Mouse (Mus musculus) liver, embryonic 14.5 days (tissue): ENCODE data around the gene Adap1. TPM values are rescaled to one million over a fixed set of nuclear protein-coding genes. Genes with fewer than 3 reads are reported as not detected.

ENCODE experiments used
- ATAC-seq: fragments of 200-750 bp; cut with Nextera tagmentation; 2 replicates; pipeline ENCODE4 v1.8.0; 2017; ENCODE audit warnings: moderate number of reproducible peaks, mild to moderate bottlenecking, moderate library complexity; ENCODE audit not compliant: insufficient read depth
- DNase-seq, 3 experiments: peaks; one replicate each; pipeline ENCODE4 v3.0.0-alpha.2; 2012 to 2013; ENCODE audit warnings: low read depth in 3 of 3, low spot score in 3 of 3
- H3K27ac ChIP-seq: fragments of 300-500 bp; sonication (generic); 2 replicates; pipeline ENCODE4 v1.5.1; 2014; ENCODE audit warnings: moderate library complexity, mild to moderate bottlenecking, control low read depth, inconsistent platforms
- H3K27me3 ChIP-seq: fragments of 300-500 bp; sonication (generic); 2 replicates; pipeline ENCODE4 v1.6.1; 2014; ENCODE audit warnings: mild to moderate bottlenecking, low read length, moderate library complexity; ENCODE audit not compliant: control insufficient read depth, insufficient read depth
- H3K36me3 ChIP-seq: fragments of 300-500 bp; sonication (generic); replicated peaks from 2 replicates; pipeline ENCODE4 v1.6.1; 2014; ENCODE audit warnings: low read depth; ENCODE audit not compliant: control insufficient read depth, insufficient read depth
- H3K4me1 ChIP-seq, 2 experiments: fragments of 200-500 bp in 1 of 2; fragments of 300-500 bp in 1 of 2; sonication (generic) in 1 of 2; replicated peaks; 2 replicates each; pipeline ENCODE4 v1.6.1; 2012 to 2014; ENCODE audit warnings: antibody characterized with exemption in 1 of 2, inconsistent platforms in 1 of 2, low read length in 1 of 2; ENCODE audit not compliant: control insufficient read depth in 2 of 2, insufficient read depth in 2 of 2
- H3K4me2 ChIP-seq: fragments of 300-500 bp; sonication (generic); 2 replicates; pipeline ENCODE4 v1.6.1; 2014; ENCODE audit warnings: low read depth, mild to moderate bottlenecking, control low read depth, moderate library complexity
- H3K4me3 ChIP-seq, 2 experiments: fragments of 200-500 bp in 1 of 2; fragments of 300-500 bp in 1 of 2; sonication (generic) in 1 of 2; 2 replicates each; pipeline ENCODE4 v1.5.1; 2012 to 2014; ENCODE audit warnings: low read depth in 2 of 2, low read length in 2 of 2, mild to moderate bottlenecking in 2 of 2, control low read depth in 1 of 2, inconsistent platforms in 1 of 2, moderate library complexity in 1 of 2; ENCODE audit not compliant: insufficient read depth in 1 of 2
- H3K9ac ChIP-seq: fragments of 300-500 bp; sonication (generic); replicated peaks from 2 replicates; pipeline ENCODE4 v1.6.1; 2014; ENCODE audit warnings: mild to moderate bottlenecking, control low read depth, moderate library complexity
- H3K9me3 ChIP-seq: fragments of 300-500 bp; sonication (generic); 2 replicates; pipeline ENCODE4 v1.6.1; 2016; ENCODE audit warnings: low read length, mixed read lengths; ENCODE audit not compliant: control insufficient read depth
- CTCF ChIP-seq: IDR thresholded peaks from 2 replicates; pipeline ENCODE4 v1.5.1; 2016; ENCODE audit warnings: antibody characterized with exemption, low read depth, control low read depth
- EP300 ChIP-seq: IDR thresholded peaks from 2 replicates; pipeline ENCODE4 v1.6.1; 2016; ENCODE audit warnings: antibody characterized with exemption, low read depth
- WGBS: fragments of 180-500 bp; shearing (Covaris S2); extraction: QIAGEN DNeasy Blood & Tissue Kit; methylation state at CpG from one replicate; pipeline ENCODE4 v1.1.7; 2014; ENCODE audit not compliant: insufficient replicate concordance; 5-methylcytosine and 5-hydroxymethylcytosine counted together
- polyA plus RNA-seq, 2 experiments: library from polyadenylated mRNA; depleted of rRNA in 1 of 2; stranded (reverse) in 1 of 2; unstranded in 1 of 2; fragments of >200 nt; fragmentation: Nextera tagmentation in 1 of 2; extraction: Ambion mirVana in 1 of 2; gene quantifications; 2 replicates each; pipeline versions ENCODE4 v1.2.1 to v1.2.3; 2012 to 2014

Gene Adap1
- polyA plus RNA-seq, 2 experiments, result 2.2 to 3.0 TPM

DNA sequence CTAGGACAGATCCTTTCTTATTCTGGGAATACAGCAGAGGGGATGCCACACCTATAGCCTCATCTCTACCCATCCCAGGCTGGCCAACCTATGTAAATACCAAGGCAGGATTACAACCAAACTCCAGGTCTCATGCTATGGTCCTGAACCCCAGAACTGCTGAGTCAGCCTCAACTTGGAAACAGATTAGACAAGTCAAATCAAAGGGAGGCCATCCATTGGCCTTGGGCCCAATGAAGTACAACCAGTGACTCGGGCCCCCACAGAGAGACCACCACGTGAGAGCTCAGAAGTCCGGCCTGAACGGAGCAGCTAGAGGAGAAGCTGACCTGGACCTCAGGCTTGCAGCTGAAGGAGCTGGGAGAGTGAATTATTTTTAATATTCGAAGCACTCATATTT, 27.7 kb downstream of the Adap1 start:
- Histone ChIP-seq H3K27me3 (no peaks in the 10 kb centered on the region), H3K9ac (no peak overlapping the region), H3K36me3 (no peaks in the 10 kb centered on the region), H3K9me3 (no peaks in the 10 kb centered on the region), H3K4me3 (no peak overlapping the region), H3K4me1 (peaks cover 0 to 2% of the 10 kb centered on the region in 2 experiments; a peak in 1 of 4 replicates), H3K4me2 (no peak overlapping the region), H3K27ac (no peak overlapping the region)
- ATAC-seq, result no peak
- DNase-seq, result no peak
- TF ChIP-seq EP300 (no peak), CTCF (no peak)
- WGBS, result 69% methylated on average over 5 of the region's 5 CpGs

DNA sequence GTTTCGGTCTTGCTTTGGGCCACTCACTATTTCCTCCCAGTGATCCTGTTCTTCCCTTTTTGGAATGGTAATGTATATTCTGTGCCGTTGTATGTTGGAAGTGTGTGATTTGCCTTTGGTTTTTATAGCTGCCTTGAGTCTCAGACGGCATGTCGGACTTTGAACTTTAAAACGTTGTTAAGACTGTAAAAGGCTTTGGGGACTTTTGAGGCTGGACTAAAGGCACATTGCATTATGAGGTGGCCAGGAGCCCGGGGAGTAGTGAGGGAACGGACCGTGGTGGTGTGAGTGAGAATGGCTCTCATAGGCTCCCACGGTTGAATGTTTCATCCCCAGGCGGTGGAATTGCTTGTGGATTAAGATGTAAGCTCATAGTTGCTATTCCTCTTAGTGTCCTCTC, 28.3 kb downstream of the Adap1 start:
- H3K4me1 ChIP-seq, result peaks cover 0 to 2% of the 10 kb centered on the region in 2 experiments; a peak in 1 of 4 replicates
- H3K36me3 ChIP-seq, result no peaks in the 10 kb centered on the region
- H3K4me2 ChIP-seq, result no peak overlapping the region
- no peaks in the 10 kb centered on the region for H3K9me3 ChIP-seq
- no peak overlapping the region for H3K4me3 ChIP-seq
- H3K9ac ChIP-seq, result no peak overlapping the region
- DNase-seq (no peak), ATAC-seq (no peak)
- TF ChIP-seq EP300 (no peak), CTCF (no peak)
- H3K27me3 ChIP-seq, result no peaks in the 10 kb centered on the region
- WGBS, result 83% methylated on average over 10 of the region's 10 CpGs
- no peak overlapping the region for H3K27ac ChIP-seq

DNA sequence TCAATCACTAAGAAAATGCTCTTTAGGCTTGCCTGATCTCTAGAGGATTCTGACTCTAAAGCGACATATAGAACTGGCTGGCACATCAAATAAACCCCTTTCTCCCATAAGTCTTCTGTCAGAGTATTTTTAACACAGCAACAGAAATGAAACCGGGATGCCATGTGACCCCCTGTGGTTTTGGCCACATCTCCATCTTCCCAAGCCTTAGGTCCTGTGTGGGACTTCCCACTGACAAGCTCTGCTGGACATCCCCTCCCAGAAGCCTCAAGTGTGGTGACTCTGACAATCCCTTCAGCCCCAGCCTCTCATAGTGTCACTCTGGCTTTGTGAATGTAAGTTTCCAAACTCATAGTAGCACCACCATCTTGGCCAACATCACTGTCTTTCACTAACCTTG, 31.3 kb downstream of the Adap1 start:
- no peaks in the 10 kb centered on the region for H3K27me3 ChIP-seq
- 57% methylated on average over 2 of the region's 2 CpGs for WGBS
- H3K9ac ChIP-seq, result no peak overlapping the region
- H3K36me3 ChIP-seq, result no peaks in the 10 kb centered on the region
- no peak overlapping the region for H3K4me3 ChIP-seq
- no peaks in the 10 kb centered on the region for H3K9me3 ChIP-seq
- H3K27ac ChIP-seq, result no peak overlapping the region
- H3K4me2 ChIP-seq, result no peak overlapping the region
- H3K4me1 ChIP-seq, result no peaks in the 10 kb centered on the region; a peak in 1 of 4 replicates
- DNase-seq, result no peak
- no peak for ATAC-seq
- no peak for TF ChIP-seq CTCF

DNA sequence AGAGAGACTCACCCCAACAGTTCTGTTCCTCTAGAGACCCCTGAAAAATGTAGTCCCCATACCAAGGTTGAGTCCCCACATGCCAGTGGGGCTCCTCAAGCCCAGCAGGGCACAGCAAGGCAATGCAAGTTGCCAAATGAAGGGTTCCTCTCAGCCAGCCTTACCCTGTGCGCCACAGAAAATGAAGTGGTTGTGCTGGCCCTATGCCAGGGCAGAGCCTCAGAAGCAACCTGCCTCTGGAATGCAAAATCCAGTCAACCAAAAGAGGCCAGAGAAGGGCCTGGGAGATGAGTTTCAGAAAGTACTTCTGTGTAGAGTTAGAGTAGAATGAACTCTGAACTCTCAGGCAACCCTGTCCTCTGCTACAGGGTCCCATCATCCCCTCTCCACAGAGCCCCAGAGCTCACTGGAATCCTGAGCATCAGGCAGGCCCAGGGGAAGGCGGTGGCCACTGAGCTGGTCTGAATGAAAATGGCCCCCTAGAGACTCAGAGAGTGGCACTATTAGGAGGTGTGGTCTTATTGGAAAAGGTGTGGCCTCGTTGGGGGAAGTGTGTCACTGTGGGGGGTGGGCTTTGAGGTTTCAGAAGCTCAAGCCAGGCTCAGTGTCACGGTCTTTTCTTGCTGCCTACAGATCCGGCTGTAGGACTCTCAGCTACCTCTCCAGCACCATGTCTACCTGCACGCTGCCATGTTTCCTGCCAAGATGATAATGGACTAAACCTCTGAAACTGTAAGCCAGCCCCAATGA, 33.4 kb downstream of the Adap1 start:
- no peaks in the 10 kb centered on the region for H3K9me3 ChIP-seq
- no peak overlapping the region for H3K4me2 ChIP-seq
- H3K4me3 ChIP-seq, result no peak overlapping the region
- H3K27me3 ChIP-seq, result no peaks in the 10 kb centered on the region
- peaks cover 0 to 6% of the 10 kb centered on the region in 2 experiments; a peak in 3 of 4 replicates for H3K4me1 ChIP-seq
- no peak overlapping the region for H3K9ac ChIP-seq
- TF ChIP-seq EP300, result no peak
- no peak for TF ChIP-seq CTCF
- no peak for ATAC-seq
- 67% methylated on average over 6 of the region's 6 CpGs for WGBS
- no peak overlapping the region for H3K27ac ChIP-seq
- DNase-seq, result no peak
- H3K36me3 ChIP-seq, result no peaks in the 10 kb centered on the region

DNA sequence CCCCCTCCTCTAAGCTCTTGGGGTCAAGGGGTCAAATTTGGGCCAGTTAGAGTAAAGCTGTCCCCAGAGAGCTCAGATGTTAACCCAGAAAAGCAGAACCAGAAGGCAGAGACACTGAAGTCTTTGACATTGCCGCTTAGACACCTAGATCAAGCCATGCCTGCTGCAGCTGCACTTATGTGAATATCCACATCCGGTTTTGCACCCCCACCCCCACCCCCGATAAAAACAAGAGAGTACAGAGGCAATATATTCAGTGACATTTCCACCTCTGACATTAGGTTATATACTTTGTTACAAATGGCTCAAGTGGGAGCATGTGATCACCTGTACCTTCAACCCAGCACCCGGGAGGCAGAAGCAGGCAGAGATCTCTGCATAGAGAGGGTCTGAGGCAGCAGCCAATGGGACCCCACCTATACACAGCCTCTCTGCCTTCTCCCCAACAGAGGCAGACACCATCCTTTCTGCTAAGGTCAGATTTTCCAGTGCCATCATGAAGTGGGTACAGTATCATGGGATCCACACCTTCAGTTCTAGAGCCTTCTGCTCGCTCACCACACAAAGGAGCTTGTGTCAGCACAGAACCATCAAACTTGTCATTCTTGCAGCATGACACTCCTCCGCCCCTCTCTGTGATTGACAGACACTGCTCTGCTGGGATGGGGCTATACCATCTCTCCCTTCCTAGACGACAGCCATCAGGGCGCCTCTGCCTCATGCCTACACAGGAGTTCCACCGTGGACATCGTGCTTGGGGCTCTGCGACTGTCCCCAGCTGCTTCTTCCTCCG, 34.8 kb downstream of the Adap1 start:
- Histone ChIP-seq H3K9ac (no peak overlapping the region), H3K4me3 (no peak overlapping the region), H3K9me3 (no peaks in the 10 kb centered on the region), H3K4me2 (no peak overlapping the region), H3K36me3 (no peaks in the 10 kb centered on the region), H3K27ac (no peak overlapping the region), H3K4me1 (peaks cover 2 to 19% of the 10 kb centered on the region in 2 experiments), H3K27me3 (no peaks in the 10 kb centered on the region)
- WGBS, result 72% methylated on average over 12 of the region's 12 CpGs
- DNase-seq (no peak), ATAC-seq (no peak)
- TF ChIP-seq CTCF (no peak), EP300 (no peak)
